Mouse (Mus musculus) liver, embryonic 14.5 days (tissue): ENCODE results near the gene Ankfn1.

Source experiments
- CTCF ChIP-seq: IDR thresholded peaks from 2 replicates; pipeline ENCODE4 v1.5.1; 2016; ENCODE audit warnings: antibody characterized with exemption, low read depth, control low read depth
- EP300 ChIP-seq: IDR thresholded peaks from 2 replicates; pipeline ENCODE4 v1.6.1; 2016; ENCODE audit warnings: antibody characterized with exemption, low read depth

GRCm38 (mm10) chr11:89538376-89538775, 239.1 kb downstream of the Ankfn1 start:
- no peak for TF ChIP-seq CTCF
- no peak for TF ChIP-seq EP300
